Mouse (Mus musculus) intestine, embryonic 14.5 days (tissue): ENCODE measurements around the gene Cd28. TPM values are rescaled to one million over a fixed set of nuclear protein-coding genes. Genes with fewer than 3 reads are reported as not detected.

Experiments
- ATAC-seq: fragments of 200-750 bp; cut with Nextera tagmentation; replicated peaks from 2 replicates; pipeline ENCODE4 v1.8.0; 2017; ENCODE audit warnings: low read depth, moderate number of reproducible peaks, moderate TSS enrichment, moderate library complexity; ENCODE audit not compliant: low FRiP score, low TSS enrichment
- DNase-seq: peaks from one replicate; pipeline ENCODE4 v3.0.0-alpha.2; 2018; ENCODE audit warnings: low spot score
- H3K27ac ChIP-seq: fragments of 300-500 bp; sonication (generic); 2 replicates; pipeline ENCODE4 v1.5.1; 2014; ENCODE audit warnings: low read depth, mild to moderate bottlenecking, control low read depth
- H3K27me3 ChIP-seq: fragments of 300-500 bp; sonication (generic); replicated peaks from 2 replicates; pipeline ENCODE4 v1.6.1; 2014; ENCODE audit warnings: low read length, control low read depth; ENCODE audit not compliant: control insufficient read depth, insufficient read depth
- H3K36me3 ChIP-seq: fragments of 300-500 bp; sonication (generic); 2 replicates; pipeline ENCODE4 v1.6.1; 2014; ENCODE audit warnings: low read length, control low read depth; ENCODE audit not compliant: control insufficient read depth, insufficient read depth
- H3K4me1 ChIP-seq: fragments of 300-500 bp; sonication (generic); replicated peaks from 2 replicates; pipeline ENCODE4 v1.6.1; 2014; ENCODE audit warnings: low read length, control low read depth, mixed read lengths; ENCODE audit not compliant: control insufficient read depth, insufficient read depth
- H3K4me2 ChIP-seq: fragments of 300-500 bp; sonication (generic); 2 replicates; pipeline ENCODE4 v1.6.1; 2014; ENCODE audit warnings: low read length
- H3K4me3 ChIP-seq: fragments of 300-500 bp; sonication (generic); 2 replicates; pipeline ENCODE4 v1.5.1; 2014; ENCODE audit warnings: low read depth, low read length, control low read depth, mixed read lengths
- H3K9ac ChIP-seq: fragments of 300-500 bp; sonication (generic); 2 replicates; pipeline ENCODE4 v1.6.1; 2014; ENCODE audit warnings: mild to moderate bottlenecking, low read length
- H3K9me3 ChIP-seq: fragments of 300-500 bp; sonication (generic); 2 replicates; pipeline ENCODE4 v1.6.1; 2016; ENCODE audit warnings: low read length, control low read depth; ENCODE audit not compliant: control insufficient read depth
- WGBS: fragments of 180-500 bp; shearing (Covaris S2); extraction: QIAGEN DNeasy Blood & Tissue Kit; methylation state at CpG from one replicate; pipeline ENCODE4 v1.1.7; 2014; 5-methylcytosine and 5-hydroxymethylcytosine counted together
- polyA plus RNA-seq: library from polyadenylated mRNA; unstranded; fragments of >200 nt; fragmentation: Nextera tagmentation; extraction: Ambion mirVana; gene quantifications from 2 replicates; pipeline ENCODE4 v1.2.1, GENCODE M21; 2014

Gene Cd28
- 0.07 and 0.13 TPM in 2 replicates for polyA plus RNA-seq

- no peak within 1 kb of the TSS for H3K4me2 ChIP-seq
- 72% methylated on average over 5 of the region's 5 CpGs for WGBS
Observed at GRCm38 (mm10) chr1:60716567-60716966, at the start of gene Cd28. TSS of gene Cd28 (plus strand) at chr1:60716800.

DNA sequence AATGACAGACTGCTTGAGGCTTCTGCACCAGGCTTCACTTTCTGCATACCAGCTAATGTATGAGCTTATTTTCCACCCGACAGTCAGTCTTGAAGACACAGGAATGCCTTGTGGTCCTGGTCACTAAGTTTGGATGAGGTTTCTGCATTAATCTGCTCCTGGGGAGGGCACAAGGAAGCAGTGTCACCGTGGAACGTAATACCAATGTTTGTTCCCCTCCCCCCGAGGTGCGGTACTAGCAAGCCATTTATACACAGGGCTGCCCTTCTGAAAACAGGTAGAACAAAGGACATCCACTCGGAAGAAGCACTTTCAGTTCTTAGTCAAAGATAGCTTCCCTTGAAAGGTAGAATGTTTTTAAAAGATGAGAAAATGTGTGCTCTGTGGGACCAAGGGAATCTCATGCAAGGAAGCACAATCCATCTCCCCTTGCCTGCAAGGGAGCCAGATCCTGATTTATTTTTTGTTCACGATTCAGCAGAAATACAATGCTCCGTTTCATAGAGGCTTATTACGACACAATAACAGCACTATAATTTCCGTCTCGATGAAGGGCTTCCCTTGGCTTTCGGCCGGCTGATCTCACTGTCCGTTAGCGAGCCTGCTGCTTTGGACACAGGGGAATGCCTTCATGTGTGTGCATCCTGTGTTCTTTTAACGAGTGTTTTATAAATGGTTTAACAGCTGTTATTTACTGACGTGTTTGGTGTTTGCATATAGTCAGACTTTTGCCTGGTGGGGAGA lies 48.6 kb upstream of the Cd28 start:
- Histone ChIP-seq H3K9ac (no peak overlapping the region), H3K4me3 (no peak overlapping the region), H3K27ac (peak overlapping the region; percentile 14; the same call in 1 of the 2 replicates), H3K36me3 (no peaks in the 10 kb centered on the region), H3K9me3 (no peaks in the 10 kb centered on the region), H3K27me3 (no peaks in the 10 kb centered on the region), H3K4me2 (peak overlapping the region; percentile 36), H3K4me1 (0 out of 2 replicates have a peak, but pooled peaks cover 3% of the 10 kb centered on the region)
- DNase-seq (peak; percentile 58), ATAC-seq (no peak)
- WGBS: 46% methylated on average over 17 of the region's 17 CpGs

More at GRCm38 (mm10) chr1:60716567-60716966, at the start of gene Cd28:
- DNase-seq (no peak), ATAC-seq (no peak)
- Histone ChIP-seq H3K4me3 (no peak within 1 kb of the TSS), H3K36me3 (no peaks in the 10 kb centered on the region), H3K4me1 (0 out of 2 replicates have a peak, but pooled peaks cover 3% of the 10 kb centered on the region), H3K27ac (peak within 1 kb of the TSS; percentile 25; the same call in 1 of the 2 replicates), H3K9me3 (no peaks in the 10 kb centered on the region), H3K9ac (no peak within 1 kb of the TSS), H3K27me3 (no peaks in the 10 kb centered on the region)

- no peak overlapping the region for H3K27ac ChIP-seq
- H3K4me2 ChIP-seq: no peak overlapping the region
- H3K9ac ChIP-seq: no peak overlapping the region
- 0 out of 2 replicates have a peak, but pooled peaks cover 3% of the 10 kb centered on the region for H3K4me1 ChIP-seq
- ATAC-seq (0 out of 2 replicates have a peak, but pooled peaks have one; percentile 58), DNase-seq (peak; percentile 50)
- no peak overlapping the region for H3K4me3 ChIP-seq
- WGBS: 37% methylated on average over 9 of the region's 9 CpGs
- H3K9me3 ChIP-seq: no peaks in the 10 kb centered on the region
- H3K27me3 ChIP-seq: no peaks in the 10 kb centered on the region
- no peaks in the 10 kb centered on the region for H3K36me3 ChIP-seq
Observed at GRCm38 (mm10) chr1:60669048-60669447, 47.6 kb upstream of the Cd28 start.

DNA sequence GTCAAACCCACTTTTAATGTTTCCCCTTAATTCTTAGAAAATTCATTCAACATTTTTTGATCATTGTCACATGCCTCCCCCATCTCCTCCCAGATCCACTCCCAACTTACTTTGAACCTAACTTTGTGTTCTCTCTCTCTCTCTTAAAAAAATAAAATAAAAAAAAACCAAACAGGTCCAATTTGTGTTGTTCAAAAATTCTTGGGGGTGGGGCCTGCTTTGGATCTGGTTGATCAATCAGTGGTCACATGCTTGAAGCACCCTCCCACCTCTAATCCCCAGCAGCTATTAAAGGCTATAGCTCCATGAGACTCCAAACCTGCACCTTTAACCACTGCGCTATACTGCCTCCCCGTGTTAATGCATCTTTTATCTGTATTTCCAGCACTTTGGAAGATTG lies 46.9 kb upstream of the Cd28 start:
- H3K36me3 ChIP-seq: no peaks in the 10 kb centered on the region
- H3K4me3 ChIP-seq: no peak overlapping the region
- H3K27me3 ChIP-seq: no peaks in the 10 kb centered on the region
- no peak overlapping the region for H3K4me2 ChIP-seq
- H3K9ac ChIP-seq: no peak overlapping the region
- 0 out of 2 replicates have a peak, but pooled peaks cover 3% of the 10 kb centered on the region for H3K4me1 ChIP-seq
- DNase-seq (no peak), ATAC-seq (no peak)
- WGBS: 95% methylated on average over 2 of the region's 2 CpGs
- no peaks in the 10 kb centered on the region for H3K9me3 ChIP-seq
- no peak overlapping the region for H3K27ac ChIP-seq

DNA sequence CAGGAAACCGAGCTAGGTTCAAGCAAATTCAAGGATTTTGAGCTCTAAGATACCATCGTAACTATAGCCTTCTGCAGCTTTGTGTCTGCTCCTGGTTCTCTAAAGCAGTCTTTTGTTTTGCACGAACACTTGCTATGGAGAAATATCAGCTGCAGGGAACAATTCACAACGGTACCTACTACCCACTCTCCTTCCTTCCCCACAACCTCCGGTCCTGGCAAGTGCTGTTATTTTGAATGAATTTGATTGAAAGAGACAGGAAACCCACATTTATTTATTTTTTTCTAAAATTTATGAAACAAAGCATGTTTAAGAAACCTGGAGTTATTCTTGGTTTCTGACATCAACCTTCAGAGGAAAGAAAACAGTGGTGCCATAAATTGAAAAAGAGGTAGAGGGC lies 46.4 kb upstream of the Cd28 start:
- no peaks in the 10 kb centered on the region for H3K27me3 ChIP-seq
- 0 out of 2 replicates have a peak, but pooled peaks cover 3% of the 10 kb centered on the region for H3K4me1 ChIP-seq
- ATAC-seq: no peak
- H3K9me3 ChIP-seq: no peaks in the 10 kb centered on the region
- WGBS: 90% methylated on average over 5 of the region's 5 CpGs
- no peak overlapping the region for H3K27ac ChIP-seq
- H3K4me3 ChIP-seq: no peak overlapping the region
- DNase-seq: no peak
- H3K36me3 ChIP-seq: no peaks in the 10 kb centered on the region
- no peak overlapping the region for H3K4me2 ChIP-seq
- H3K9ac ChIP-seq: no peak overlapping the region

- H3K9ac ChIP-seq: no peak overlapping the region
- DNase-seq (no peak), ATAC-seq (no peak)
- no peaks in the 10 kb centered on the region for H3K27me3 ChIP-seq
- no peak overlapping the region for H3K4me2 ChIP-seq
- H3K27ac ChIP-seq: no peak overlapping the region
- WGBS: 85% methylated on average over 4 of the region's 4 CpGs
- no peak overlapping the region for H3K4me3 ChIP-seq
- H3K36me3 ChIP-seq: no peaks in the 10 kb centered on the region
- H3K4me1 ChIP-seq: no peaks in the 10 kb centered on the region
- H3K9me3 ChIP-seq: no peaks in the 10 kb centered on the region
Observed at GRCm38 (mm10) chr1:60683766-60684165, 32.8 kb upstream of the Cd28 start.

DNA sequence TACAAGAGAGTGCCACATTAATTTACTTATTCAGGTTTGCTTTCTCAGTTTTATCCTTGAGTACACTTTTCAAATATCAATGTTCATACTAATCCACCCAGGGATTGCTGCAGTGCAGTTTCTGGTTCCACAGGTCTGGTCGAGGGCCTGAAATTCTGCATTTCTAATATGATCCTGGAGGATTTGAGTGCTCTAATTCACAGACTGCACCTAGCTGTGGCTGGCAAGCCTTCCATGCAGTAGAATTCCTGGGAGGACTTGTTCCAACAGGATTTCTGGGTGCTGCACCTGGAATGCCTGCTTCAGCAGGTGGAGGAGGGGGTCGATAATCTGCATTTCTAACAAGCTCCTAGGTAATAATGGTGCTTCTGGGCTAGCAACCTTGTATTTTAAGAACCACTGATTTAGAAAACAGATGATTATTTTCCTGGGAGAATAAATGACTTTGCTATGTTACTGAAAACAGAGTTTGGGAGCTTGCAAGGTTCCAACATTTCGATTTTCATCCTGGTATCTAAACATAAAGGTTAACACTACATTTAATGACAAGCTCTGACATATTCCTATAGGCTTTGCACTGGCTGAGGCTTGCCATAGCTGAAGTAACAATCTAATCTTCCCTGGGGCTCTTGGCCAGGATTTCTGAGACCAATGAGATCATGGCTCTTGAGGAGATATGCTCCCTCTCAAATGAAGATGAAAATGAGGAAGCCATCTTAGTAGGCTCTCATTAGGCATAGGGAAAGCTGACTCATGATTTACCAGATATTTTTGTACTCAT lies 20.3 kb upstream of the Cd28 start:
- ATAC-seq (no peak), DNase-seq (no peak)
- Histone ChIP-seq H3K9ac (no peak overlapping the region), H3K4me2 (no peak overlapping the region), H3K9me3 (no peaks in the 10 kb centered on the region), H3K27ac (no peak overlapping the region), H3K36me3 (no peaks in the 10 kb centered on the region), H3K4me3 (no peak overlapping the region), H3K27me3 (no peaks in the 10 kb centered on the region), H3K4me1 (no peaks in the 10 kb centered on the region)
- 81% methylated on average over 3 of the region's 3 CpGs for WGBS

- no peak overlapping the region for H3K27ac ChIP-seq
- H3K4me1 ChIP-seq: no peaks in the 10 kb centered on the region
- no peaks in the 10 kb centered on the region for H3K36me3 ChIP-seq
- no peak overlapping the region for H3K4me2 ChIP-seq
- no peaks in the 10 kb centered on the region for H3K27me3 ChIP-seq
- ATAC-seq (no peak), DNase-seq (no peak)
- 54% methylated on average over 2 of the region's 2 CpGs for WGBS
- no peaks in the 10 kb centered on the region for H3K9me3 ChIP-seq
- no peak overlapping the region for H3K9ac ChIP-seq
- H3K4me3 ChIP-seq: no peak overlapping the region
Observed at GRCm38 (mm10) chr1:60702641-60703040, 14.0 kb upstream of the Cd28 start.
